Mouse (Mus musculus): ENCODE results near the gene BC049352. TPM values are rescaled to one million over a fixed set of nuclear protein-coding genes. Genes with fewer than 3 reads are reported as not detected.

Gene BC049352
- polyA plus RNA-seq, 1 experiment from 2014 or later: not detected

GRCm38 (mm10) chr9:45196125-45196830 lies 14.5 kb downstream of the BC049352 start:
- H3K4me3 ChIP-seq: no peak overlapping the region
- 0 out of 2 replicates have a peak, but pooled peaks cover 4% of the 10 kb centered on the region for H3K27me3 ChIP-seq
- no peaks in the 10 kb centered on the region for H3K36me3 ChIP-seq
- no peaks in the 10 kb centered on the region for H3K4me1 ChIP-seq
- no peak for ATAC-seq (ENCODE audit: low FRiP score, low read depth)
- H3K9me3 ChIP-seq: no peaks in the 10 kb centered on the region
- 74% methylated on average over 8 of the region's 8 CpGs for WGBS
- no peak overlapping the region for H3K27ac ChIP-seq (replicated peaks)
- H3K9ac ChIP-seq (replicated peaks): no peak overlapping the region; the same call in 1 of the 2 replicates
- H3K4me2 ChIP-seq (replicated peaks): no peak overlapping the region

GRCm38 (mm10) chr9:45197549-45197948 lies 15.7 kb downstream of the BC049352 start:
- Histone ChIP-seq H3K27ac (replicated peaks) (no peak overlapping the region), H3K4me2 (replicated peaks) (no peak overlapping the region), H3K27me3 (0 out of 2 replicates have a peak, but pooled peaks cover 4% of the 10 kb centered on the region), H3K9me3 (no peaks in the 10 kb centered on the region), H3K4me1 (no peaks in the 10 kb centered on the region), H3K4me3 (no peak overlapping the region), H3K36me3 (no peaks in the 10 kb centered on the region), H3K9ac (replicated peaks) (no peak overlapping the region)
- ATAC-seq (ENCODE audit: low FRiP score, low read depth): no peak
- 87% methylated on average over 5 of the region's 5 CpGs for WGBS

- WGBS: 92% methylated on average over 5 of the region's 5 CpGs
- Histone ChIP-seq H3K9me3 (no peaks in the 10 kb centered on the region), H3K27me3 (0 out of 2 replicates have a peak, but pooled peaks cover 4% of the 10 kb centered on the region), H3K4me3 (no peak overlapping the region), H3K36me3 (no peaks in the 10 kb centered on the region), H3K27ac (replicated peaks) (no peak overlapping the region), H3K4me1 (no peaks in the 10 kb centered on the region), H3K4me2 (replicated peaks) (no peak overlapping the region), H3K9ac (replicated peaks) (no peak overlapping the region)
- no peak for ATAC-seq (ENCODE audit: low FRiP score, low read depth)
These were observed 19.6 kb downstream of the BC049352 start for GRCm38 (mm10) chr9:45201319-45201947.

- no peak for ATAC-seq (ENCODE audit: low FRiP score, low read depth)
- H3K4me3 ChIP-seq: no peak overlapping the region
- H3K27me3 ChIP-seq: 0 out of 2 replicates have a peak, but pooled peaks cover 4% of the 10 kb centered on the region
- no peak overlapping the region for H3K9ac ChIP-seq (replicated peaks)
- H3K4me2 ChIP-seq (replicated peaks): no peak overlapping the region
- no peak overlapping the region for H3K27ac ChIP-seq (replicated peaks)
- no peaks in the 10 kb centered on the region for H3K4me1 ChIP-seq
- WGBS: 83% methylated on average over 9 of the region's 9 CpGs
- H3K36me3 ChIP-seq: no peaks in the 10 kb centered on the region
- no peaks in the 10 kb centered on the region for H3K9me3 ChIP-seq
These were observed 20.4 kb downstream of the BC049352 start for GRCm38 (mm10) chr9:45202021-45202798.

- Histone ChIP-seq H3K4me2 (replicated peaks) (no peak within 1 kb of the TSS), H3K4me1 (no peaks in the 10 kb centered on the region)
These were observed 22.1 kb downstream of the BC049352 start, which contains the start of gene Tmprss4 for GRCm38 (mm10) chr9:45203797-45204410. Gene Tmprss4, minus strand, starts transcription at chr9:45204092.

GRCm38 (mm10) chr9:45205143-45205542 lies 23.3 kb downstream of the BC049352 start:
- H3K9ac ChIP-seq (replicated peaks): no peak overlapping the region
- no peaks in the 10 kb centered on the region for H3K4me1 ChIP-seq
- 79% methylated on average over 5 of the region's 5 CpGs for WGBS
- H3K27me3 ChIP-seq: no peaks in the 10 kb centered on the region
- H3K4me3 ChIP-seq: no peak overlapping the region
- H3K9me3 ChIP-seq: no peaks in the 10 kb centered on the region
- H3K36me3 ChIP-seq: no peaks in the 10 kb centered on the region
- no peak overlapping the region for H3K4me2 ChIP-seq (replicated peaks)
- ATAC-seq (ENCODE audit: low FRiP score, low read depth): no peak
- H3K27ac ChIP-seq (replicated peaks): no peak overlapping the region

More at GRCm38 (mm10) chr9:45203797-45204410, 22.1 kb downstream of the BC049352 start, which contains the start of gene Tmprss4:
- no peak for ATAC-seq (ENCODE audit: low FRiP score, low read depth)
- WGBS: 81% methylated on average over 8 of the region's 8 CpGs
- Histone ChIP-seq H3K36me3 (no peaks in the 10 kb centered on the region), H3K4me3 (no peak within 1 kb of the TSS), H3K9me3 (no peaks in the 10 kb centered on the region), H3K9ac (replicated peaks) (no peak within 1 kb of the TSS), H3K27me3 (no peaks in the 10 kb centered on the region), H3K27ac (replicated peaks) (no peak within 1 kb of the TSS)

GRCm38 (mm10) chr9:45206121-45206520 lies 24.3 kb downstream of the BC049352 start:
- Histone ChIP-seq H3K9me3 (no peaks in the 10 kb centered on the region), H3K4me2 (replicated peaks) (no peak overlapping the region), H3K27ac (replicated peaks) (no peak overlapping the region), H3K27me3 (no peaks in the 10 kb centered on the region), H3K9ac (replicated peaks) (no peak overlapping the region), H3K36me3 (no peaks in the 10 kb centered on the region), H3K4me3 (no peak overlapping the region), H3K4me1 (no peaks in the 10 kb centered on the region)
- ATAC-seq (ENCODE audit: low FRiP score, low read depth): no peak
- WGBS: 70% methylated on average over 4 of the region's 4 CpGs

GRCm38 (mm10) chr9:45207015-45207743 lies 25.4 kb downstream of the BC049352 start:
- Histone ChIP-seq H3K4me2 (replicated peaks) (no peak overlapping the region), H3K27ac (replicated peaks) (no peak overlapping the region), H3K36me3 (no peaks in the 10 kb centered on the region), H3K4me1 (no peaks in the 10 kb centered on the region), H3K9ac (replicated peaks) (no peak overlapping the region), H3K27me3 (no peaks in the 10 kb centered on the region), H3K4me3 (no peak overlapping the region), H3K9me3 (no peaks in the 10 kb centered on the region)
- ATAC-seq (ENCODE audit: low FRiP score, low read depth): no peak
- WGBS: 86% methylated on average over 7 of the region's 7 CpGs

- no peak overlapping the region for H3K9ac ChIP-seq (replicated peaks)
- WGBS: 75% methylated on average over 6 of the region's 6 CpGs
These were observed 30.2 kb downstream of the BC049352 start for GRCm38 (mm10) chr9:45212001-45212400.

GRCm38 (mm10) chr9:45215526-45216179 lies 33.8 kb downstream of the BC049352 start:
- no peak overlapping the region for H3K9ac ChIP-seq (replicated peaks)
- no peaks in the 10 kb centered on the region for H3K4me1 ChIP-seq
- H3K27ac ChIP-seq (replicated peaks): no peak overlapping the region
- WGBS: 69% methylated on average over 11 of the region's 11 CpGs
- H3K4me2 ChIP-seq (replicated peaks): no peak overlapping the region
- no peaks in the 10 kb centered on the region; the same call in 1 of the 2 replicates for H3K27me3 ChIP-seq
- no peaks in the 10 kb centered on the region for H3K36me3 ChIP-seq
- no peaks in the 10 kb centered on the region for H3K9me3 ChIP-seq
- H3K4me3 ChIP-seq: no peak overlapping the region
- ATAC-seq (ENCODE audit: low FRiP score, low read depth): no peak

More at GRCm38 (mm10) chr9:45212001-45212400, 30.2 kb downstream of the BC049352 start:
- Histone ChIP-seq H3K36me3 (no peaks in the 10 kb centered on the region), H3K27ac (replicated peaks) (no peak overlapping the region), H3K4me1 (no peaks in the 10 kb centered on the region), H3K4me2 (replicated peaks) (no peak overlapping the region), H3K4me3 (no peak overlapping the region), H3K27me3 (no peaks in the 10 kb centered on the region; the same call in 1 of the 2 replicates), H3K9me3 (no peaks in the 10 kb centered on the region)
- no peak for ATAC-seq (ENCODE audit: low FRiP score, low read depth)

- H3K9ac ChIP-seq (replicated peaks): no peak overlapping the region
- no peaks in the 10 kb centered on the region for H3K36me3 ChIP-seq
- H3K4me3 ChIP-seq: no peak overlapping the region
- H3K4me1 ChIP-seq: no peaks in the 10 kb centered on the region
- no peak for ATAC-seq (ENCODE audit: low FRiP score, low read depth)
- H3K9me3 ChIP-seq: no peaks in the 10 kb centered on the region
- no peak overlapping the region for H3K27ac ChIP-seq (replicated peaks)
- H3K27me3 ChIP-seq: no peaks in the 10 kb centered on the region; the same call in none of the 2 replicates
- H3K4me2 ChIP-seq (replicated peaks): no peak overlapping the region
- 88% methylated on average over 3 of the region's 3 CpGs for WGBS
These were observed 37.8 kb downstream of the BC049352 start for GRCm38 (mm10) chr9:45219644-45220043.

All from midbrain, embryonic 12.5 days (tissue).